Mouse (Mus musculus) limb, embryonic 10.5 days (tissue): ENCODE measurements at regions not wholly inside any gene's neighbourhood (a gene's known extent, or its start where the extent isn't known, plus 50 kb on each side); places are given as distances from the start of the nearest gene placed in this dataset.

Experiments used
- DNase-seq: peaks from one replicate; pipeline ENCODE4 v3.0.0-alpha.2; 2017; ENCODE audit warnings: low spot score
- H3K27ac ChIP-seq: fragments of 300-500 bp; sonication (generic); 2 replicates; pipeline ENCODE4 v1.5.1; 2016; ENCODE audit warnings: mild to moderate bottlenecking
- H3K27me3 ChIP-seq: fragments of 300-500 bp; sonication (generic); 2 replicates; pipeline ENCODE4 v1.6.1; 2016; ENCODE audit warnings: low read depth, mild to moderate bottlenecking; ENCODE audit not compliant: poor library complexity, severe bottlenecking
- H3K36me3 ChIP-seq: fragments of 300-500 bp; sonication (generic); 2 replicates; pipeline ENCODE4 v1.6.1; 2016; ENCODE audit warnings: mild to moderate bottlenecking, moderate library complexity
- H3K4me1 ChIP-seq: fragments of 300-500 bp; sonication (generic); 2 replicates; pipeline ENCODE4 v1.6.1; 2016
- H3K4me3 ChIP-seq: fragments of 300-500 bp; sonication (generic); 2 replicates; pipeline ENCODE4 v1.5.1; 2016; ENCODE audit warnings: mild to moderate bottlenecking, moderate library complexity
- H3K9me3 ChIP-seq: fragments of 300-500 bp; sonication (generic); replicated peaks from 2 replicates; pipeline ENCODE4 v1.6.1; 2016; ENCODE audit warnings: mild to moderate bottlenecking
- WGBS: fragments of 180-500 bp; shearing (Covaris S2); methylation state at CpG from one replicate; pipeline ENCODE4 v1.1.7; 2016; 5-methylcytosine and 5-hydroxymethylcytosine counted together

DNA sequence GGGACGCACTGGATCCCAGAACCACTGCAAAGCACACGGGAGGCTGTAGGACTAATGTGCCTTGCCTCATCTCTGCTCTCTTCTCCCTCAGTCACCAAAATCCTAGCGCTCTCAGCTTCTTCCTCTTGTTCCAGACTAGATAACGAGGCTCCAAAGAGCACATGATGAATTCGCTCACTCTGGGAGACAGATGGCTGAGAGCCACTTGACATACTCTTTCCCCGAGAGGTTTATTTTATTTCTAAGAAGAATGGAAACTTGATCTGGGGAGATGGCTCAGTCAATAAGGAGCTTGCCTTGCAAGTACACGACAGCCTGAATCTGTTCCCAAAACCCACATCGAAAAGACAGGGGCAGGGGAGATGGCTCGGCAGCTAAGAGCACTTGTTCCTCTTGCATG lies 179.2 kb downstream of the Tle3 start:
- Histone ChIP-seq H3K27me3 (no peaks in the 10 kb centered on the region), H3K4me1 (peaks cover 19% of the 10 kb centered on the region), H3K4me3 (no peak overlapping the region), H3K9me3 (no peaks in the 10 kb centered on the region), H3K27ac (no peak overlapping the region), H3K36me3 (no peaks in the 10 kb centered on the region)
- no peak for DNase-seq
- 74% methylated on average over 9 of the region's 9 CpGs for WGBS

DNA sequence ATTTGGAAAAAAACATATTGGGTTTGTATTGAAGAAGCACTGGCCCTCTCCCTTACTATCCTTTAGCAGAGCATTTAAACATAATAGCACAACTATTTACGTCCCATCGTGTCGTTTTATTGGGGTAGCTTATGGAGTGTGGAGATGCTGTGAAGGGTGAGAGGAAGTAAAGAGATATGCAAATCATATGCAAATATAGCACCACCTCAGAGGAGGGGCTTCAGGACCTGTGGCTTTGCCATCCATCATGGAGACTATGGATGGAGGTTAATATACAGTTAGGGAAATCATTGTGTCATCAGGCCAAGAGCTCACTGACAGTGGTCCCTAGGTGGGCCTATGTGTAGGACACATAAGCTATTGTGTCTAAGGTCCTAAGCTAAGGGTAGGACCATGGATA lies 178.2 kb downstream of the Tle3 start:
- no peaks in the 10 kb centered on the region for H3K27me3 ChIP-seq
- peaks cover 24% of the 10 kb centered on the region for H3K4me1 ChIP-seq
- H3K9me3 ChIP-seq: no peaks in the 10 kb centered on the region
- H3K36me3 ChIP-seq: no peaks in the 10 kb centered on the region
- 74% methylated on average over 3 of the region's 3 CpGs for WGBS
- DNase-seq: no peak
- H3K4me3 ChIP-seq: no peak overlapping the region
- no peak overlapping the region; the same call in 1 of the 2 replicates for H3K27ac ChIP-seq

DNA sequence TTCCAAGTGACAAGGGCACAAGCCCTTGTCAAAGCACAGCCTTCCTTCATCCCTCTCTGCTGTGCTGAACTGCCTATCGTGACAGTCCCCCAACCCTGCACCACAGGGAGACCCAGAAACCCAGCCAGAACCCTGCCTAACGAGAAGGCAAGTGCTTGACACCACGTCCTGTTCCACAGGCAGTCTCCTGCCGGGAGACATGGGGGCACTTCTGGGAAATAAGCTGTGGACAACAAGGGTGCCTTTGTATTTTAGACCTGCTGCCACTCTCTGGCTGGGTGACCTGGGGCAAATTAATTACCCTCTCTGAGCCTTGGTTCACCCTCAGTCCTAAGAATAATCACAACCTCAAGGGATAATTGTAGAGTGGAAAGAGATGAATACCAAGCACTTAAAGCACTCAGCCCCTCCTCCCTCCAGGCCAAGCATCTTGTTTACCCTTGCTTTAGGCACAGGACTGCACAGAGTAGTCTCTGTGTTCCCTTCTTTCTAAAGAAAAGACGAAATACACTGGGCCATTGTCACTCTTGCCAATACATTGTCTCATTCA lies 177.6 kb downstream of the Tle3 start:
- no peak overlapping the region for H3K4me3 ChIP-seq
- no peaks in the 10 kb centered on the region for H3K36me3 ChIP-seq
- H3K9me3 ChIP-seq: no peaks in the 10 kb centered on the region
- peak overlapping the region; percentile 61 for H3K27ac ChIP-seq
- WGBS: 42% methylated on average over 5 of the region's 5 CpGs
- DNase-seq: no peak
- H3K4me1 ChIP-seq: peaks cover 24% of the 10 kb centered on the region
- no peaks in the 10 kb centered on the region for H3K27me3 ChIP-seq

DNA sequence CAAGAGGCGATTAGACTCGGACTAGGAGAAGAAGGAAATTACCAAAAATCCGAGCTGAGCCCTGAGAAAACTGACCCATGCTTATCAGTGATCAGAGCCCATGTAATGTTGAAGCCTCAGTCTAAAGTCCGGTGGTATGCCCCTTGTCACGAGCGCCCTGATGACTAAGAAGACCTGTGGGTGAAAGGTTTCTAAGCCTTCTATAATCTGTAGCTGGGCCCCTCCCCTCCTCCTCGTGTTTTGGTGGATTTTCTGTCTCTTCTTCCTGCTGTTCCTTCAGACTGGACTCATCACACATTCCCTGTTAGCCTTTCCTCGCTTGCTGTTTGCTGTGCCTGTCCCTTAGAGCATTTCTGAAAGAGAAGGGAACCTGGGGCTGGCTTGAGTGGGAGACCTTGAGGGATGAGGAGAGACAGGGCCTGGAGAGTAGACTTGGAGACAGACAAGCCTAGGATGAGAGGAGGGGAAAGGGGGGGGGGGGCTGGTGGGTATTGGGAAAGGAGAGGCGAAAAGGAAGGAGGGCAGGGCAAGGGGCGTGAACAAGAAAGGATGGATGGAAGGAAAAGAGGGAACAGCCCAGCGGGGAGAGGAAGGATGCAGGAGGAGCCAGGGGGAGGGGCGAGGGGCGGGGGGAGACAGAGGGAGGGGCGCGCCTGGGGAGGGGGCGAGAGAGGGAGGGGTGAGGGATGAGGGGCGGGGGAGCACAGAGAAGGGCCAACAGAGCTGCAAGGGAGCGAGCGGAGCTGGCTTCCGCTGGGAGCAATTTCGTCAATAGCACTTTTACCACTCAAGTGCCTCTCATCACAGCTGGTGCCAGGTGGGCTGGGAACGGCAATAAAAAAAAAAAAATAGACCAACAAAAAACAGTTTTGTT lies 165.4 kb downstream of the Tle3 start:
- Histone ChIP-seq H3K36me3 (no peaks in the 10 kb centered on the region), H3K4me1 (peaks cover 19% of the 10 kb centered on the region), H3K27me3 (0 out of 2 replicates have a peak, but pooled peaks cover 5% of the 10 kb centered on the region), H3K27ac (peak overlapping the region; percentile 70), H3K4me3 (peak overlapping the region; percentile 32), H3K9me3 (0 out of 2 replicates have a peak, but pooled peaks cover 3% of the 10 kb centered on the region)
- DNase-seq: peak; percentile 82
- 17% methylated on average over 20 of the region's 22 CpGs for WGBS

DNA sequence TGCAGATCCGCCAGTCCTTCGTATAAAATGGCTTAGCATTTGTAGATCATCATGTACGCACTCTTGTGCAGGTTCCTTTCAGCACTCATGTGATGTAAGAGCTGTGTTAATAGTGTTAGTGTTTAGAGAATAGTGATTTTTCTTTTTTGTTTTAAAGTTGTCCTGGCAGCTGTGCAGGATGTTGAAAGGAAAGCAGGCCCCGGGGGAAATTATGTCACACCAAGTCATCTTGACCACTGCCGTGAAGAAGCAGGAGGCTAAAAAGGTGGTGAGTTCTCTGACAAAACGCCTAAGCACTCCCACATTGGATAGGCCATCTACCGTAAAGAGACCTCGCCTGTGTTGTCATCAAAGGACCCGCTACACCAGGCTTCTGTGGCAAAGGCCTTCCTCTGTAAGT lies 161.1 kb downstream of the Tle3 start:
- Histone ChIP-seq H3K36me3 (no peaks in the 10 kb centered on the region), H3K27me3 (peaks cover 10% of the 10 kb centered on the region; the same call in 1 of the 2 replicates), H3K9me3 (no peaks in the 10 kb centered on the region), H3K4me1 (peaks cover 40% of the 10 kb centered on the region), H3K4me3 (no peak overlapping the region), H3K27ac (no peak overlapping the region)
- WGBS: 85% methylated on average over 9 of the region's 9 CpGs
- no peak for DNase-seq

DNA sequence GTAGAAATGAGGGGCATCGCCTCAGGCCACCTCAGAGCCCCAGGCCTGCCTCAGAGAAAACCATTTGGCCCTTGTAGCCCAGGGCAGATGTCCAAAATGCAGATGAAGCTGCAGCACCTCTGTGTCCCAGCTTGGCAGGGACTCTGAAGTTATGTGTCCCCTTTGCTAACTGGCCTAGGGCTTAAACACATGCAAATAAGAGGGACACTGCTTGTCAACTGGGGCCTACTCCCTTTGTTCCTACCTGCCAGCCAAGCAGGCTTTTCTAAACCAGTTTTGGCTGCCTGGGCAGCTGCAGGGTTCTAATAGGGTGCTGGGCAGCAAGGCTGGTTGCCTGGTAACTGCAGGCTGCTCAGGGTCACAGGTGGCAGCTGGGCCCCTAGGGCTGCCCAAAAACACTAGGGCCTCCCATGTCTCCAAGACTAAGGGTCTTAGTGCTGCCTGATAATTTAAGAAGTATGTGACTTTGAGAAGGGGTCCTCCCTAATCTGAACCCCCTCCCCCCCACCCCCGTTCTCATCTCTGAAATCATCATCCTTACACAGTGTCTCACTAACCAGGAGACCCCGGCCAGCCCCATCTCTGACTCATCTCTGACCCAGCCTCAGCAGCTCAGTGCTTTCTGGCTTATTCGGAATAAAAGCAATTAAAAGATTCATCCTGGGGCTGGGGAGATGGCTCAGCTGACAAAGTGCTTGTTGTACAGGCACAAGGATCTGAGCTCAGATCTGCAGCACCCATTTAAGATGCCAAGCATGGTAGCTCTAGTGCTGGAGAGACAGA lies 158.3 kb downstream of the Tle3 start:
- no peak for DNase-seq
- Histone ChIP-seq H3K4me3 (no peak overlapping the region), H3K27ac (peak overlapping the region; percentile 63), H3K27me3 (peaks cover 15% of the 10 kb centered on the region; the same call in 1 of the 2 replicates), H3K36me3 (no peaks in the 10 kb centered on the region), H3K9me3 (no peaks in the 10 kb centered on the region), H3K4me1 (peaks cover 40% of the 10 kb centered on the region)
- WGBS: 58% methylated on average over 4 of the region's 4 CpGs

DNA sequence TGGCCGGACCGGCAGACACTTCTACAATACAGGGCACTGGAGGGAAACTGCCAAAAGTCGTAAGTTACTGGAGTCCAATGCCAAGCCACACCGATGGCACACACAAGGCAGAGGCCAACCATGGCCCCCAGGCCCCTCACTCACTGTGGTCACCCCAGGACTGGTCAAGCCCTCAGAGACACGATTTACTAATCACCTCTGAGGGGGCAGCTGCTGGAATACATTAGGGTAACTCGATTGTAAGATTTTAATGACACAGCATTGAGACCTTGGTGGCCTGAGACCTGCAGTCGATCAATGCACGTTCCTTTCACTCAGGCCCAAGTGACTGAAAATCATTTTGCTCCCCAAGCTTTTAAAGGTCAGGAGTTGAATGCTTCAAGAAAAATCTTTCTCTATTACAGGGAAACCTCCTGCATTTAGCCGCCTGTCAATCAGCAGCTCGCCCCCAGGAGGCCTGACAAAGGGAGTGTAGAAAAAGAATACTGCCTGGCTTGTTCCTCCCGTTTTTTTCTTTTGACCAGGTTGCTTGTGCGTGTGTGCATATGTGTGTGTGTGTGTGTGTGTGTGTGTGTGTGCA lies 156.2 kb downstream of the Tle3 start:
- H3K4me1 ChIP-seq: peaks cover 40% of the 10 kb centered on the region
- no peaks in the 10 kb centered on the region for H3K36me3 ChIP-seq
- WGBS: 60% methylated on average over 12 of the region's 12 CpGs
- H3K9me3 ChIP-seq: no peaks in the 10 kb centered on the region
- peaks cover 10% of the 10 kb centered on the region; the same call in 1 of the 2 replicates for H3K27me3 ChIP-seq
- H3K4me3 ChIP-seq: no peak overlapping the region
- DNase-seq: no peak
- H3K27ac ChIP-seq: 0 out of 2 replicates have a peak overlapping the region, but pooled peaks have one; percentile 43

DNA sequence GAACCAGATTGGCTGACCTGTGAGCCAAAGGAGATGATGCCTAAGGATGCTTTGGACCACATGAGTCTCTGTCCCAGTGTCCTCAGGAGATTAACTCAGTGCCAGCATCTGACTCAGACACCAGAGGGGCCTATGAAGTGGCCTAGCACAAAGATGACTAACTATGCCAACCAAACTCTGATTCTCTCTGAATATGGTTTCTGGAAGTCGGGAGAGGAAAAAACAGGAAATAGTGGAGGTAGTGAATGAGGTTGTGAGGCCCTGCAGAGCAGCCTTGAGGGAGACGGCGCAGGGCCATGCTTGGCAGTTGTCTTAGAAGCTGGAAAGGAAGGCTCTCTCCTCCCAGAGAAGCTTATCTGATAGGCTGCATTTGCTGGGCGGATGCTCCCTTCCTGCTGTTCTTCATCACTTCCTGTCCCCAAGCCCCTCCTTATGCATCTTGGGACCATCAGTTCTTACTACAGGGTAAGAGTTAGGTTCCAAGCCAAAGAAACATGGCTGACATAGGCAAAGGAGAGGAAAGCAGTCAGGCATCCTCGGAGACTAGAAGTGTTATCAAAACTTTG lies 155.4 kb downstream of the Tle3 start:
- Histone ChIP-seq H3K9me3 (no peaks in the 10 kb centered on the region), H3K27me3 (peaks cover 10% of the 10 kb centered on the region; the same call in 1 of the 2 replicates), H3K36me3 (no peaks in the 10 kb centered on the region), H3K27ac (no peak overlapping the region), H3K4me3 (no peak overlapping the region), H3K4me1 (peaks cover 40% of the 10 kb centered on the region)
- DNase-seq: no peak
- WGBS: 79% methylated on average over 5 of the region's 5 CpGs

DNA sequence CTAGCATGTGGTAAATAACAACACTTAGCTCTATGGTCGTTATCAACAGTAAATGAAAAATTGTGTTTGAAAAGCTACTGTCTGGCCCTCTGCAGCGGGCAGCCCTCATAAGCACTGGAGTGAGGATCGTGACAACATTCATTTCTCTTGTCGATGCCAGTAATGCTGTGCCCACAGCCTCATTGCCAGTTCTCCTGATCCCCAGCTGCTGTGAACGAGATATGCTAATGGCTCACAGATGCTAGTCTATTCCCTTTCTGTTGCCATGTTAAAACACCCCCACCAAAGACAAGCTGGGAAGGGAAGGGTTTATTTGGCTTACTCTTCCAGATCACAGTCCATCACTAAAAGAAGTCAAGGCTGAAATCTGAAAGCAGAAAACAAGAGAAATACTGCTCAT lies 148.0 kb downstream of the Tle3 start:
- 87% methylated on average over 5 of the region's 5 CpGs for WGBS
- no peak overlapping the region for H3K4me3 ChIP-seq
- DNase-seq: no peak
- no peak overlapping the region for H3K27ac ChIP-seq
- no peaks in the 10 kb centered on the region for H3K9me3 ChIP-seq
- H3K4me1 ChIP-seq: no peaks in the 10 kb centered on the region
- no peaks in the 10 kb centered on the region for H3K36me3 ChIP-seq
- peaks cover 8% of the 10 kb centered on the region; the same call in 1 of the 2 replicates for H3K27me3 ChIP-seq

DNA sequence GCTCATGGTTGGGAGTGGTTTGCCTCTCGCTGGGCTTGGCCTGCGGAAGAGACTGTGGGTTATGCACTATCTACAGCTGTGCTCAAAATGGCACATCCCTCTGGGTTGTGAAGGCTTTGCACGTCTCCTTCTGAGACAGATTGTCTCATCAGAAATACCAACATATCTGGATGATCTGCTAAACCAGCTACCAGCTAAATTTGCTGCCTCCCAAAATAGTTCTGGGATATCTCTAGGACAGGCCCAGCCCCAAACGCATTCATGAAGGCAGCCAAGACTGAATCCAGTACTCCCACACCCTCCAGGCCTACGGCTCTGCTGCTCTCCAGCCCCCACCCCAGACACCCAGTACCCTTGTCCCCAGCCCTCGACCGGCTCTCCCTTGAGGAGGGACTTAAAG lies 145.7 kb downstream of the Tle3 start:
- peaks cover 18% of the 10 kb centered on the region for H3K27me3 ChIP-seq
- H3K36me3 ChIP-seq: no peaks in the 10 kb centered on the region
- no peak overlapping the region for H3K4me3 ChIP-seq
- no peaks in the 10 kb centered on the region for H3K4me1 ChIP-seq
- no peaks in the 10 kb centered on the region for H3K9me3 ChIP-seq
- WGBS: 91% methylated on average over 7 of the region's 7 CpGs
- DNase-seq: no peak
- H3K27ac ChIP-seq: no peak overlapping the region

GRCm38 (mm10) chr9:61511436-61511835 lies 139.3 kb downstream of the Tle3 start:
- Histone ChIP-seq H3K27ac (no peak overlapping the region), H3K4me1 (peaks cover 34% of the 10 kb centered on the region), H3K9me3 (no peaks in the 10 kb centered on the region), H3K27me3 (peaks cover 62% of the 10 kb centered on the region), H3K4me3 (no peak overlapping the region), H3K36me3 (no peaks in the 10 kb centered on the region)
- peak; percentile 38 for DNase-seq

DNA sequence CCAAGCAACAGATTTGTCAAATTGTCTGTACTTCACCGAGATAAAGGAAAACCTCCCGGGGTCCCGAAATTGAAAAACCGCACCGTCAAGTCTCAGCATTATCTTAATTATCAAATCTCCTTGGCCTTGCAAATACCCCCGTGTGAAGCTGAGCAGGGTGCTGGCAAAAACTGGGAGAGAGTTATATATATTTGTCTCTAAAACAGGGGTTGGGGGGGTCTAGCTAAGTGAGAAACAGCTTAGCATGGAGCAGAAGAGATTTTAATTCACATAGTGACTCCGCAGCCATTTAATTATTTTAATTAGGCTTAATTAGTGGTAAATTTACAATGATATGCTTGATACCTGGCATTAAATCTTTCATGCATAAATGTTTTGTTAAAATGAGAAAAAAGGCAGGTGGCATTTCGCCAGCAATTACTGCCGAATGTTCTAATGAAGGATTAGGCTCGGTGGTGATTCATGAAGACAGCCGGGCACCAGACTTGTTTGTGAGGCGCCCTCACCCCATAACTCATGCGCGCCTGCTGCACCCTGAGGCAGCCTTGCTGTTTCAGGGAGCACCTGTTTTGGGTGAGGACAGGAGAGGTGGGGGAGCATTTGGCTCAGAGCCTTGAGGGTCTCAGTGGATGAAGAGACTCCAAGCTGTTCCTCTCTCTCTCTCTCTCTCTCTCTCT lies 138.2 kb downstream of the Tle3 start:
- DNase-seq: peak; percentile 70
- H3K27ac ChIP-seq: no peak overlapping the region
- peaks cover 55% of the 10 kb centered on the region for H3K27me3 ChIP-seq
- H3K9me3 ChIP-seq: no peaks in the 10 kb centered on the region
- H3K4me3 ChIP-seq: no peak overlapping the region
- H3K4me1 ChIP-seq: peaks cover 34% of the 10 kb centered on the region
- WGBS: 21% methylated on average over 14 of the region's 14 CpGs
- H3K36me3 ChIP-seq: no peaks in the 10 kb centered on the region
